Mouse (Mus musculus) megakaryocyte, embryonic 14.5 days (primary cell): ENCODE measurements at regions not wholly inside any gene's neighbourhood (a gene's known extent, or its start where the extent isn't known, plus 50 kb on each side); places are given as distances from the start of the nearest gene placed in this dataset.

Experiments used
- H3K27me3 ChIP-seq: replicated peaks from 2 replicates; pipeline ENCODE3; 2012; ENCODE audit warnings: inconsistent platforms
- H3K36me3 ChIP-seq: replicated peaks from 2 replicates; pipeline ENCODE3; 2012; ENCODE audit warnings: low read length, inconsistent platforms, mixed read lengths
- H3K4me1 ChIP-seq: 2 replicates; pipeline ENCODE4 v1.6.1; 2012; ENCODE audit warnings: inconsistent platforms
- H3K4me3 ChIP-seq: replicated peaks from 2 replicates; pipeline ENCODE3; 2012; ENCODE audit warnings: moderate library complexity, mild to moderate bottlenecking, inconsistent platforms
- H3K9me3 ChIP-seq: 2 replicates; pipeline ENCODE4 v1.6.1; 2012; ENCODE audit warnings: inconsistent platforms
- FLI1 ChIP-seq: IDR thresholded peaks from 2 replicates; pipeline ENCODE4 v1.6.1; 2012; ENCODE audit warnings: low read length, inconsistent platforms, mixed read lengths
- GATA1 ChIP-seq: IDR thresholded peaks from 3 replicates; pipeline ENCODE4 v1.6.1; 2012; ENCODE audit warnings: mixed read lengths, low read length, inconsistent platforms, borderline replicate concordance

DNA sequence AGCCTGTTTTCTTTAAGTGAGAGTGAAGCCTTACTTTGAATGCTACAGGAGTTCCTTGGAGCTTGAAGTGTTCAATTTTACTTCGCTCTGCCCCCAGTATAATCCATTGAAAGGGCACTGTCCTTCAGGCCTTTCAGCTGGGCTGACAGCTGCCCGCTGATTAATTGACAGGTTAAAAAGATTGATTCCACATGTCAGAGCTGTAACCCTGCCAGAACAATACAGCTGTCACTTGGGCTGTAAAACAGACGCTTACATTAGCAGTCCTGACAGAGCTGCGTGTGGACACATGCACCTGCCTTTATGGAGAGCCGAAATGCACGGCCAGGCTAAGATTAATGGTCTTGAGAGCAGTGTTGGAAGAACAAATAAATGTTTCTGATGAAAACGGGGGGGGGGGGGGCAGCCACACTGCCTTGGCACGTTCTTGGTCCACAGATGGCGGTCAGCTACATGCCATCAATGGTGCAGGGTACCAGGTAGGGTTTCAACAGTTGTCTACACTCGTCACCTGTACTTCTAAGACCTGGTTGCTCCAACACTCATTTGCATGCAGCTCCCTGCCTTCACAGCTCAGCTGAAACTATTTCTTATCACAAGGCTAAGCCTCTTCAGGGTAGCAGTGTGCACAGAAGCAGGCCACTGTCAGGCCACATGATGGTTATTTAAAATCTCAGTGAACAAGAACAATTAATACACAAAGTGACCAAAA, 407.3 kb downstream of the Gm45692 start:
- Histone ChIP-seq H3K4me1 (no peaks in the 10 kb centered on the region), H3K9me3 (peaks cover 23% of the 10 kb centered on the region; the same call in 1 of the 2 replicates), H3K36me3 (no peaks in the 10 kb centered on the region), H3K27me3 (no peaks in the 10 kb centered on the region), H3K4me3 (no peak overlapping the region)
- TF ChIP-seq FLI1 (no peak), GATA1 (no peak)

DNA sequence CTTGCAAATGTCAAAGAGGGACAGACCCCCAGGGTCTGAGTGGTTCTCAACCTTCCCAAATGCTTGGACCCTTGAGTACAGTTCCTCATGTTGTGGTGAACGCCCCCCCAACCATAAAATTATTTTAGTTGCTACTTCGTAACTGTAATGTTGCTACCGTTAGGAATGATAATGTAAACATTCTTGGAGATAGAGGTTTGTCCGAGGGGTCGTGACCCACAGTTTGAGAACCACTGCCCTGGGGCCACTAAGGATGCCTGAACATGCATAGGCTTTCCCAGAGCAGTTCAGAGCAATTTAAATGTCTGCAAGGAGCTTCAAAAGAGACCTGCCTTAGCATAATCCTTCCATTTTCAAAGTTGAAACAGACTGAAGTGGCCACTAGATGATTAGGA, 407.8 kb downstream of the Gm45692 start:
- Histone ChIP-seq H3K4me1 (no peaks in the 10 kb centered on the region), H3K27me3 (no peaks in the 10 kb centered on the region), H3K36me3 (no peaks in the 10 kb centered on the region), H3K4me3 (no peak overlapping the region), H3K9me3 (peaks cover 23% of the 10 kb centered on the region; the same call in 1 of the 2 replicates)
- TF ChIP-seq GATA1 (no peak), FLI1 (no peak)

- TF ChIP-seq FLI1 (no peak), GATA1 (no peak)
- H3K9me3 ChIP-seq, result peaks cover 26% of the 10 kb centered on the region
- H3K36me3 ChIP-seq, result no peaks in the 10 kb centered on the region
- no peaks in the 10 kb centered on the region for H3K27me3 ChIP-seq
- no peaks in the 10 kb centered on the region for H3K4me1 ChIP-seq
- no peak overlapping the region for H3K4me3 ChIP-seq
These were observed 410.6 kb downstream of the Gm45692 start for GRCm38 (mm10) chr8:26529921-26530320.

DNA sequence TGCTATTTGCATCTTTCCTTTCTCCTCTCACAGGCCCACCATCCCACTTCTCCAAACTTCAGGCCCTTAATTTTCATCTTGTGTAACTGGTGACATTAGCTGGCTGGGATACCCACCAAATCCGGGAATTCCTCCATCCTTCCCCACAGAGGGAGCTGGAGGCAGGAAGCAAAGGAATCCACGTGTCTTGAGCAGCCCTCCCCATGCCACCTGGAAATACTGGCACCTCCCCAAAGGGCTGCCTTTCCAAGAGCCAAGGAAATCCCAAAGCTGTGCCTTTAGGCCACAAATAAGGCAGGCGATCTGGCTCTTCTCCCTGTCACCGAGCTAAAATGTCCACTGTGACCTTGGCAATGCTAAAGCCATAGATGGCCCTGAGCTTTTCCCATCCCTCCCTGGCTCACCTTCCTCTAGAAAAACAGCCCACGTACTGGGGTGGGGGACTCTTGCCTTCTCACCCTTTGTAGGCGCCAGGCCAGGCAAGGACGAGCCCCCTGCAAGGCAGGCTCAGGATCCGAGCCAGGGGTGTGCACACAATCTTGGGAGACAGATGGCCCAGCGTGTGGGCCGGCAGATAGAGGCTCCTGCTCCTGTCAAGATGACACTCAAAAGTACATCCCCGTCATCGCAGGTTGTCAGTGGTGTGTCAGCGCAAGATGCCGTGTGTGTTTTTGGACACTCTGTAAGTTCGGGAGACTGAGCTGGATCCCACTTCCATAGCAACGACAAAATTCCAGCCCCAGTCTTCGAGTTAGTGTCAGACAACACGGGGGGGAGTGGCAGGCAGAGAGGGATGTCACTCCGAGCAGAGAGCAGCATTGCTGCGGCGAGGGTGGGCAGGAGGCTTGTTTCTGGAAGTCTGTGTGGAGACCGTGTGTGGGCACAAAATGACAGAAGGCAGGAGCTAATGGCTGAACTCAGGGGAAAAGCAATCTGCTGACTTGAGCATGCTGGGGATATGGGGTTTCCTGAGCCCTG, 414.4 kb downstream of the Gm45692 start:
- TF ChIP-seq FLI1 (no peak), GATA1 (no peak)
- Histone ChIP-seq H3K4me3 (no peak overlapping the region), H3K9me3 (peaks cover 16% of the 10 kb centered on the region), H3K4me1 (no peaks in the 10 kb centered on the region), H3K36me3 (no peaks in the 10 kb centered on the region), H3K27me3 (no peaks in the 10 kb centered on the region)

- Histone ChIP-seq H3K4me1 (no peaks in the 10 kb centered on the region), H3K36me3 (no peaks in the 10 kb centered on the region), H3K9me3 (peaks cover 12% of the 10 kb centered on the region), H3K4me3 (no peak overlapping the region), H3K27me3 (no peaks in the 10 kb centered on the region)
- TF ChIP-seq GATA1, result no peak
- TF ChIP-seq FLI1, result no peak
These were observed 416.5 kb downstream of the Gm45692 start for GRCm38 (mm10) chr8:26535816-26536215.

DNA sequence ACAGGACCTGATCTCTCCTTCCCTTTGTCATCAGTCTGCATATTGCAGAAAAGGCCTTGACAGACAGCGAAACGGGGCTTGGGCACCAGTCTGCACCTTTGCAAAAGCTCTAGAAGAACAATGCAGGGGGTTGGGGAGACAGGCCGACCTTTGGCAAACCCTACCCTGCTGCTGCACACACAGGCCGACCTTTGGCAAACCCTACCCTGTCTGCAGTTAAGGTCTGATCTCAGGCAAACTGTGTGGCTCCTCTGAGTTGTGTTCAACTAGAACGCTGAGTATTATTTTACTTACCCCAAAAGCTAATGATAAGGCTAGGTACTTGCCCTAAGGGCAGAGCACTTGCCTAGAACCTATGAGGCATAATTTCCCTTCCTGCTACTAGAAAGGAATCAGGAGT, 423.4 kb upstream of the Zfp703 start:
- Histone ChIP-seq H3K36me3 (no peaks in the 10 kb centered on the region), H3K27me3 (no peaks in the 10 kb centered on the region), H3K4me3 (no peak overlapping the region), H3K9me3 (peaks cover 28% of the 10 kb centered on the region), H3K4me1 (no peaks in the 10 kb centered on the region)
- TF ChIP-seq FLI1, result no peak
- no peak for TF ChIP-seq GATA1

DNA sequence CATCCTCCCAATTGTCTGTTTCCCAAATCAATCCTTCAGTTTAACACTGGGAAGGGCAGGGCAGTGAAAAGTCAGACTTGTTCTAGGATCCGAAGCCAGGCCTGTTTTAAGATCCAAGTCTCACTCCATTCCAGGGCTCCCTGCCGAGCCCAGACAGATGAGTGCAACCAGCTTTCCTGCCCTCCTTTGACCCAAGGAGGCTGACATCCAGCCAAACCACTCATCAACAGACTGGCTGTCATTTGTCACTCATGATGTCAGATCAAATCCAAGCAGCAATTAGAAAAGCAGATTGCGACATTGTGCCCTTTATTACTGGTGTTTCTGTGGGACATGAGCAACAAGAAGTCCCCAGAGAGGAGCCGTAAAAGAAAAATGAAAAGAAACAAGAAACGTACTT, 417.9 kb upstream of the Zfp703 start:
- no peaks in the 10 kb centered on the region for H3K4me1 ChIP-seq

DNA sequence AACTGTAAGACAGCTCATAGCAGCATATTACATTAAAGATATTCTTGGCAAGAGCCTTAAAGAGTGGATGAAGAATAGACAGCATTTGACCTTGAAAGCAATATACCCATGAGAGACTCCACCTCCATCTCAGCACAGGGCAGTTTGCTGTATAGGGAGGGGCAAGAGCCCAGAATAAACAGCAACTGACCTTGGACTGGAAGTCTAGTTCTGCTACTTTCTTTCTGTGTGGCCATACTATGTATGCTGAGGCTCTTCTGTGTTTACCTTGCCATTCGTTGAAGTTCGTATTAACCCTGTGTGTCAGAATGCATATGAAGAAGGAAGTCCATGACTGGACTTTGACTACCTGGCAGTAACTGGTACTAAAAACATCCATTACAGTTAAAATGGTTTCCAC, 414.0 kb upstream of the Zfp703 start:
- no peaks in the 10 kb centered on the region for H3K4me1 ChIP-seq
- no peaks in the 10 kb centered on the region for H3K27me3 ChIP-seq
- TF ChIP-seq FLI1, result no peak
- TF ChIP-seq GATA1, result no peak
- H3K9me3 ChIP-seq, result peaks cover 14% of the 10 kb centered on the region; the same call in 1 of the 2 replicates
- no peaks in the 10 kb centered on the region for H3K36me3 ChIP-seq
- no peak overlapping the region for H3K4me3 ChIP-seq

More for the DNA sequence above, 417.9 kb upstream of the Zfp703 start:
- H3K36me3 ChIP-seq, result no peaks in the 10 kb centered on the region
- H3K4me3 ChIP-seq, result no peak overlapping the region
- H3K9me3 ChIP-seq, result peaks cover 21% of the 10 kb centered on the region
- H3K27me3 ChIP-seq, result no peaks in the 10 kb centered on the region
- TF ChIP-seq GATA1, result no peak
- TF ChIP-seq FLI1, result no peak

DNA sequence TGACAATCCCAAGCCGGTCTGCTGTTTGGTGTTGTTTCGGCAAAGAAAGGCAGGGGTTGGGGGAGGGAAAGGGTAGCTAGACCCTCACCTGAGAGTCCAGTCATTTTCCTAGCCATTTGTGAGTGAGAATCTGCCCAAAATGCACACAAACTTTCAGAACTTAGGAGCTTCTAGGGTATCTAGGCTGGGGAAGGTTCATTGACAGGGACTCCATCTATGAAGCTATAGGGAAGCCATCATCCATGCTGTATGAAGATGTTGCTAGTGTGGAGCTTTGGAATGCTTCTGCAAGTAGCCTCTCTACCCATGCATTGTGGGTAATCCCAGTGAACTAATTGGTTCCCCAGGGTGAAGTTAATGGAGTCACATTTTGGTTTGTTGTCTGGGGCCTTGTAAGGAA, 412.9 kb upstream of the Zfp703 start:
- no peak overlapping the region for H3K4me3 ChIP-seq
- H3K27me3 ChIP-seq, result no peaks in the 10 kb centered on the region
- H3K4me1 ChIP-seq, result no peaks in the 10 kb centered on the region
- peaks cover 20% of the 10 kb centered on the region; the same call in 1 of the 2 replicates for H3K9me3 ChIP-seq
- H3K36me3 ChIP-seq, result no peaks in the 10 kb centered on the region
- TF ChIP-seq FLI1 (no peak), GATA1 (no peak)
